Mouse (Mus musculus) forebrain, embryonic 14.5 days (tissue): ENCODE measurements around the gene Uqcr11. TPM values are rescaled to one million over a fixed set of nuclear protein-coding genes. Genes with fewer than 3 reads are reported as not detected.

Experiments
- ATAC-seq: fragments of 200-750 bp; cut with Nextera tagmentation; 2 replicates; pipeline ENCODE4 v1.8.0; 2017; ENCODE audit warnings: mild to moderate bottlenecking, moderate library complexity
- DNase-seq: peaks from one replicate; pipeline ENCODE4 v3.0.0-alpha.2; 2015; ENCODE audit warnings: low spot score
- H3K27ac ChIP-seq: fragments of 300-500 bp; sonication (generic); 2 replicates; pipeline ENCODE4 v1.5.1; 2014; ENCODE audit warnings: low read depth, mild to moderate bottlenecking, control low read depth, low read length, moderate library complexity
- H3K27me3 ChIP-seq: fragments of 300-500 bp; sonication (generic); replicated peaks from 2 replicates; pipeline ENCODE4 v1.6.1; 2014; ENCODE audit warnings: low read length, control low read depth, mixed read lengths; ENCODE audit not compliant: control insufficient read depth, insufficient read depth
- H3K36me3 ChIP-seq: fragments of 300-500 bp; sonication (generic); 2 replicates; pipeline ENCODE4 v1.6.1; 2014; ENCODE audit warnings: low read length, control low read depth; ENCODE audit not compliant: control insufficient read depth, insufficient read depth
- H3K4me1 ChIP-seq: fragments of 300-500 bp; sonication (generic); 2 replicates; pipeline ENCODE4 v1.6.1; 2014; ENCODE audit warnings: antibody characterized with exemption, low read length, control low read depth; ENCODE audit not compliant: control insufficient read depth, insufficient read depth
- H3K4me2 ChIP-seq: fragments of 300-500 bp; sonication (generic); 2 replicates; pipeline ENCODE4 v1.6.1; 2014; ENCODE audit warnings: mild to moderate bottlenecking, control low read depth, low read length
- H3K4me3 ChIP-seq: fragments of 300-500 bp; sonication (generic); 2 replicates; pipeline ENCODE4 v1.5.1; 2014; ENCODE audit warnings: low read depth, low read length, control low read depth
- H3K9ac ChIP-seq: fragments of 300-500 bp; sonication (generic); 2 replicates; pipeline ENCODE4 v1.6.1; 2014; ENCODE audit warnings: mild to moderate bottlenecking, low read length, control low read depth, moderate library complexity
- H3K9me3 ChIP-seq: fragments of 300-500 bp; sonication (generic); replicated peaks from 2 replicates; pipeline ENCODE4 v1.6.1; 2016; ENCODE audit warnings: low read length, control low read depth, mixed read lengths; ENCODE audit not compliant: control insufficient read depth
- WGBS: fragments of 180-500 bp; shearing (Covaris S2); extraction: QIAGEN DNeasy Blood & Tissue Kit; methylation state at CpG from one replicate; pipeline ENCODE4 v1.1.7; 2014; 5-methylcytosine and 5-hydroxymethylcytosine counted together
- polyA plus RNA-seq: library from polyadenylated mRNA; unstranded; fragments of >200 nt; fragmentation: Nextera tagmentation; extraction: Ambion mirVana; gene quantifications from 2 replicates; pipeline ENCODE4 v1.2.1, GENCODE M21; 2014

Gene Uqcr11
- polyA plus RNA-seq, 1 experiment from 2014 or later = 893 TPM

- no peaks in the 10 kb centered on the region for H3K4me1 ChIP-seq
- H3K4me3 ChIP-seq = no peak overlapping the region
- peak overlapping the region; percentile 41; the same call in 1 of the 2 replicates for H3K27ac ChIP-seq
- peak; percentile 77 for DNase-seq
- H3K9ac ChIP-seq = 0 out of 2 replicates have a peak overlapping the region, but pooled peaks have one; percentile 5
- H3K27me3 ChIP-seq = no peaks in the 10 kb centered on the region
- 77% methylated on average over 44 of the region's 44 CpGs for WGBS
- peaks cover 89% of the 10 kb centered on the region for H3K36me3 ChIP-seq
- H3K4me2 ChIP-seq = no peak overlapping the region
- no peaks in the 10 kb centered on the region for H3K9me3 ChIP-seq
- ATAC-seq = no peak; the same call in 1 of the 2 replicates
These were observed 6.3 kb upstream of the Uqcr11 start for GRCm38 (mm10) chr10:80412656-80413541.

GRCm38 (mm10) chr10:80407924-80408323, 1.3 kb upstream of the Uqcr11 start:
- H3K4me2 ChIP-seq = no peak overlapping the region
- H3K36me3 ChIP-seq = peaks cover 53% of the 10 kb centered on the region
- DNase-seq (no peak), ATAC-seq (no peak)
- WGBS = 52% methylated on average over 4 of the region's 4 CpGs
- no peak overlapping the region for H3K27ac ChIP-seq
- H3K4me1 ChIP-seq = peaks cover 16% of the 10 kb centered on the region
- H3K9ac ChIP-seq = no peak overlapping the region
- no peaks in the 10 kb centered on the region for H3K27me3 ChIP-seq
- H3K4me3 ChIP-seq = no peak overlapping the region
- no peaks in the 10 kb centered on the region for H3K9me3 ChIP-seq

GRCm38 (mm10) chr10:80405481-80406173, 1.0 kb downstream of the Uqcr11 start:
- Histone ChIP-seq H3K36me3 (peaks cover 45% of the 10 kb centered on the region), H3K9me3 (no peaks in the 10 kb centered on the region), H3K9ac (peak overlapping the region; percentile 76), H3K27ac (no peak overlapping the region), H3K4me1 (peaks cover 16% of the 10 kb centered on the region), H3K4me2 (peak overlapping the region; percentile 62), H3K27me3 (no peaks in the 10 kb centered on the region), H3K4me3 (peak overlapping the region; percentile 76)
- DNase-seq = no peak
- 59% methylated on average over 10 of the region's 10 CpGs for WGBS
- no peak for ATAC-seq

GRCm38 (mm10) chr10:80403044-80403692, 3.5 kb downstream of the Uqcr11 start:
- DNase-seq = no peak
- H3K4me2 ChIP-seq = no peak overlapping the region
- H3K9ac ChIP-seq = no peak overlapping the region
- no peaks in the 10 kb centered on the region for H3K27me3 ChIP-seq
- ATAC-seq = no peak
- no peak overlapping the region for H3K27ac ChIP-seq
- no peaks in the 10 kb centered on the region for H3K9me3 ChIP-seq
- WGBS = 96% methylated on average over 4 of the region's 4 CpGs
- no peak overlapping the region for H3K4me3 ChIP-seq
- H3K4me1 ChIP-seq = peaks cover 22% of the 10 kb centered on the region
- peaks cover 30% of the 10 kb centered on the region for H3K36me3 ChIP-seq

- 90% methylated on average over 4 of the region's 4 CpGs for WGBS
- Histone ChIP-seq H3K4me3 (no peak overlapping the region), H3K36me3 (peaks cover 45% of the 10 kb centered on the region), H3K27me3 (no peaks in the 10 kb centered on the region), H3K4me1 (peaks cover 24% of the 10 kb centered on the region), H3K9me3 (no peaks in the 10 kb centered on the region), H3K4me2 (no peak overlapping the region; the same call in 1 of the 2 replicates), H3K27ac (no peak overlapping the region), H3K9ac (peak overlapping the region; percentile 70; the same call in 1 of the 2 replicates)
- ATAC-seq (no peak), DNase-seq (no peak)
These were observed 5.9 kb downstream of the Uqcr11 start for GRCm38 (mm10) chr10:80400704-80401161.

- Histone ChIP-seq H3K4me1 (peaks cover 18% of the 10 kb centered on the region), H3K27ac (peak overlapping the region; percentile 87), H3K27me3 (no peaks in the 10 kb centered on the region), H3K9ac (peak overlapping the region; percentile 70), H3K9me3 (no peaks in the 10 kb centered on the region), H3K36me3 (peaks cover 51% of the 10 kb centered on the region), H3K4me2 (peak overlapping the region; percentile 56), H3K4me3 (peak overlapping the region; percentile 87)
- DNase-seq (no peak), ATAC-seq (no peak)
- 14% methylated on average over 17 of the region's 17 CpGs for WGBS
These were observed 6.5 kb downstream of the Uqcr11 start for GRCm38 (mm10) chr10:80399973-80400703.

GRCm38 (mm10) chr10:80399191-80399972, 7.2 kb downstream of the Uqcr11 start, which contains the start of gene Mbd3:
Gene Mbd3, minus strand, starts transcription at chr10:80399550.
- WGBS = under 1% methylated on average over 62 of the region's 82 CpGs
- H3K36me3 ChIP-seq = peaks cover 59% of the 10 kb centered on the region
- H3K9me3 ChIP-seq = no peaks in the 10 kb centered on the region

More at GRCm38 (mm10) chr10:80399191-80399972, 7.2 kb downstream of the Uqcr11 start, which contains the start of gene Mbd3:
- peak within 1 kb of the TSS; percentile 99 for H3K27ac ChIP-seq
- H3K4me1 ChIP-seq = peaks cover 18% of the 10 kb centered on the region
- peak within 1 kb of the TSS; percentile 92 for H3K9ac ChIP-seq
- DNase-seq = peak; percentile 100
- ATAC-seq = peak; percentile 96
- peak within 1 kb of the TSS; percentile 56 for H3K4me2 ChIP-seq
- no peaks in the 10 kb centered on the region for H3K27me3 ChIP-seq
- peak within 1 kb of the TSS; percentile 87 for H3K4me3 ChIP-seq
